8 mouse cellular contexts compared by ENCODE assay signal in genomic region chr13:49653180-49653541, GRCm38 (mm10). TPM values are rescaled to one million over a fixed set of nuclear protein-coding genes. Genes with fewer than 3 reads are reported as not detected.
DNase-seq lines count a peak whose midpoint lies in the region; ATAC-seq lines count a peak whose summit lies in the region.

No protein-coding gene starts in this region.

- peak; percentile 71 for ATAC-seq in heart, embryonic 12.5 days (ENCODE audit: insufficient number of reproducible peaks, low FRiP score)
- peak; percentile 85 for ATAC-seq in hindbrain, embryonic 12.5 days (ENCODE audit: low FRiP score)
- ATAC-seq in megakaryocyte, adult 5-6 weeks (ENCODE audit: poor library complexity, severe bottlenecking) = peak; percentile 37

- peak overlapping the region; percentile 84 for H3K9ac ChIP-seq in heart, embryonic 12.5 days
- peak overlapping the region; percentile 52 for H3K9ac ChIP-seq in hindbrain, embryonic 12.5 days

- H3K36me3 ChIP-seq in heart, embryonic 12.5 days = peaks cover 6% of the 10 kb centered on the region
- H3K36me3 ChIP-seq in hindbrain, embryonic 12.5 days = peaks cover 8% of the 10 kb centered on the region; the same call in 1 of the 2 replicates

- 0% methylated on average over 16 of the region's 16 CpGs for WGBS in heart, embryonic 12.5 days
- WGBS in hindbrain, embryonic 12.5 days = 0% methylated on average over 16 of the region's 16 CpGs

- DNase-seq in heart, adult 11 months = no peak
- peak; percentile 38 for DNase-seq in urinary bladder, adult 2 months (ENCODE audit: low spot score)
- no peak for DNase-seq in urinary bladder, postnatal 10 days (ENCODE audit: low spot score)
- DNase-seq in c-Kit-positive CD71-positive TER-119-positive erythroid progenitor cells, embryonic 14.5 days (ENCODE audit: low spot score) = no peak
- DNase-seq in cerebellum, adult 8-10 months = no peak

- H3K27me3 ChIP-seq in heart, embryonic 12.5 days (replicated peaks) = no peaks in the 10 kb centered on the region
- no peaks in the 10 kb centered on the region for H3K27me3 ChIP-seq in hindbrain, embryonic 12.5 days

- H3K27ac ChIP-seq in heart, embryonic 12.5 days (ENCODE audit: poor library complexity, severe bottlenecking) = peak overlapping the region; percentile 82
- H3K27ac ChIP-seq in hindbrain, embryonic 12.5 days = 0 out of 2 replicates have a peak overlapping the region, but pooled peaks have one; percentile 13

- peak overlapping the region; percentile 70 for H3K4me2 ChIP-seq in heart, embryonic 12.5 days
- H3K4me2 ChIP-seq in hindbrain, embryonic 12.5 days (replicated peaks) = peak overlapping the region; percentile 87

- H3K9me3 ChIP-seq in heart, embryonic 12.5 days (replicated peaks) = no peaks in the 10 kb centered on the region
- H3K9me3 ChIP-seq in hindbrain, embryonic 12.5 days (replicated peaks) = no peaks in the 10 kb centered on the region

- peaks cover 10% of the 10 kb centered on the region for H3K4me1 ChIP-seq in heart, embryonic 12.5 days (replicated peaks)
- peaks cover 19% of the 10 kb centered on the region for H3K4me1 ChIP-seq in hindbrain, embryonic 12.5 days

- H3K4me3 ChIP-seq in heart, embryonic 12.5 days = peak overlapping the region; percentile 96
- peak overlapping the region; percentile 61 for H3K4me3 ChIP-seq in hindbrain, embryonic 12.5 days

RNA-seq across cellular contexts. Expression of gene Nol8, which starts 0.3 kb away (rescaled TPM):
- 14.4 and 16.3 TPM in 2 replicates for polyA plus RNA-seq in heart, embryonic 12.5 days (2016; fragmentation: Nextera tagmentation; extraction: Ambion mirVana)
- polyA plus RNA-seq in urinary bladder, adult 2 months (2012; rRNA removed) = 9.5 and 9.9 TPM in 2 replicates
- polyA plus RNA-seq in hindbrain, embryonic 12.5 days (2016; fragmentation: Nextera tagmentation; extraction: Ambion mirVana) = 23.7 and 29.4 TPM in 2 replicates
- total RNA-seq in megakaryocyte, adult 5-6 weeks (2015) = 15.8 and 18.0 TPM in 2 replicates
- total RNA-seq in megakaryocyte, adult 5-6 weeks (2017) = 16.6 and 17.3 TPM in 2 replicates

RNA-seq across cellular contexts. Expression of gene Cenpp, which starts 0.6 kb away (rescaled TPM):
- 26.4 and 27.9 TPM in 2 replicates for polyA plus RNA-seq in heart, embryonic 12.5 days (2016; fragmentation: Nextera tagmentation; extraction: Ambion mirVana)
- 1.1 TPM in 2 replicates for polyA plus RNA-seq in urinary bladder, adult 2 months (2012; rRNA removed)
- polyA plus RNA-seq in hindbrain, embryonic 12.5 days (2016; fragmentation: Nextera tagmentation; extraction: Ambion mirVana) = 19.3 and 20.6 TPM in 2 replicates
- 21.0 and 23.3 TPM in 2 replicates for total RNA-seq in megakaryocyte, adult 5-6 weeks (2015)
- 16.5 and 18.7 TPM in 2 replicates for total RNA-seq in megakaryocyte, adult 5-6 weeks (2017)

RNA-seq across cellular contexts. Expression of gene Iars, which starts 28.7 kb away (rescaled TPM):
- 67.8 and 68.2 TPM in 2 replicates for polyA plus RNA-seq in heart, embryonic 12.5 days (2016; fragmentation: Nextera tagmentation; extraction: Ambion mirVana)
- 33.1 and 36.1 TPM in 2 replicates for polyA plus RNA-seq in urinary bladder, adult 2 months (2012; rRNA removed)
- 77.2 and 80.5 TPM in 2 replicates for polyA plus RNA-seq in hindbrain, embryonic 12.5 days (2016; fragmentation: Nextera tagmentation; extraction: Ambion mirVana)
- 29.0 and 31.8 TPM in 2 replicates for total RNA-seq in megakaryocyte, adult 5-6 weeks (2015)
- total RNA-seq in megakaryocyte, adult 5-6 weeks (2017) = 31.5 and 33.1 TPM in 2 replicates

RNA-seq across cellular contexts. Expression of gene Ogn, which starts 45.3 kb away (rescaled TPM):
- 10.3 and 10.6 TPM in 2 replicates for polyA plus RNA-seq in heart, embryonic 12.5 days (2016; fragmentation: Nextera tagmentation; extraction: Ambion mirVana)
- 107 and 108 TPM in 2 replicates for polyA plus RNA-seq in urinary bladder, adult 2 months (2012; rRNA removed)
- 25.9 and 39.8 TPM in 2 replicates for polyA plus RNA-seq in hindbrain, embryonic 12.5 days (2016; fragmentation: Nextera tagmentation; extraction: Ambion mirVana)
- total RNA-seq in megakaryocyte, adult 5-6 weeks (2015) = 0.07 and 0.40 TPM in 2 replicates
- 0.15 and 0.77 TPM in 2 replicates for total RNA-seq in megakaryocyte, adult 5-6 weeks (2017)
